Mouse (Mus musculus) adrenal gland, postnatal 0 days (tissue): ENCODE measurements around the gene Cyp2r1. TPM values are rescaled to one million over a fixed set of nuclear protein-coding genes. Genes with fewer than 3 reads are reported as not detected.

Experiments used
- polyA plus RNA-seq: library from polyadenylated mRNA; unstranded; fragments of >200 nt; fragmentation: Nextera tagmentation; extraction: Ambion mirVana; gene quantifications from 2 replicates; pipeline ENCODE4 v1.2.1, GENCODE M21; 2015

The Cyp2r1 gene
- 2.7 and 2.9 TPM in 2 replicates for polyA plus RNA-seq

GRCm38 (mm10) chr7:114562531-114563241 is at the start of gene Cyp2r1:
Gene Cyp2r1 (minus strand): TSS chr7:114562972.

Other genes starting within 250 kb of the Cyp2r1 start
- gene Pde3b, start 147.7 kb downstream of the Cyp2r1 start, polyA plus RNA-seq: 2.2 and 2.4 TPM in 2 replicates
- gene Calca, start 73.4 kb upstream of the Cyp2r1 start, polyA plus RNA-seq: 3.5 and 3.9 TPM in 2 replicates
- 0.39 and 0.61 TPM in 2 replicates for gene Calcb, start 155.7 kb upstream of the Cyp2r1 start, polyA plus RNA-seq
- 4.5 TPM in 2 replicates for gene Insc, start 180.7 kb upstream of the Cyp2r1 start, polyA plus RNA-seq